In genomic region chr15:102198841-102199240, GRCm38 (mm10) we compare ENCODE assay signal across 23 mouse cellular contexts. TPM values are rescaled to one million over a fixed set of nuclear protein-coding genes. Genes with fewer than 3 reads are reported as not detected.
A peak's percentile ranks its signal among the peaks of the same experiment; 100 is the strongest.
DNase-seq lines count a peak whose midpoint lies in the region; ATAC-seq lines count a peak whose summit lies in the region.
"Had no signal": no experiment of that assay in that cellular context is flagged by ENCODE, and none has a peak within 500 bp of the region (broad histone marks: within the 10 kb centered on the region; RNA-seq: fewer than 3 reads in every experiment).

No protein-coding gene starts in this region.

- no peak overlapping the region for H3K4me3 ChIP-seq in liver, embryonic 12.5 days
- H3K4me3 ChIP-seq in heart, embryonic 10.5 days: no peak overlapping the region
- H3K4me3 ChIP-seq in midbrain, embryonic 11.5 days (ENCODE audit: low read depth, low read length): no peak overlapping the region
- H3K4me3 ChIP-seq: embryonic facial prominence, embryonic 15.5 days; gastrocnemius, adult 2 months; heart, embryonic 15.5 days; limb, embryonic 15.5 days; midbrain, embryonic 12.5 days had no signal

- no peaks in the 10 kb centered on the region for H3K27me3 ChIP-seq in liver, embryonic 12.5 days (replicated peaks)
- no peaks in the 10 kb centered on the region for H3K27me3 ChIP-seq in heart, embryonic 10.5 days (ENCODE audit: insufficient read depth, poor library complexity, severe bottlenecking)
- no peaks in the 10 kb centered on the region for H3K27me3 ChIP-seq in midbrain, embryonic 11.5 days (ENCODE audit: control insufficient read depth, insufficient read depth, low read length)
- H3K27me3 ChIP-seq: embryonic facial prominence, embryonic 15.5 days; heart, embryonic 15.5 days; limb, embryonic 15.5 days; midbrain, embryonic 12.5 days had no signal

- 0 out of 2 replicates have a peak overlapping the region, but pooled peaks have one; percentile 17 for H3K27ac ChIP-seq in liver, embryonic 12.5 days
- H3K27ac ChIP-seq in heart, embryonic 10.5 days: no peak overlapping the region
- H3K27ac ChIP-seq in midbrain, embryonic 11.5 days (ENCODE audit: low read depth, low read length): no peak overlapping the region
- H3K27ac ChIP-seq: embryonic facial prominence, embryonic 15.5 days; gastrocnemius, adult 2 months; heart, embryonic 15.5 days; limb, embryonic 15.5 days; midbrain, embryonic 12.5 days had no signal

- no peaks in the 10 kb centered on the region for H3K36me3 ChIP-seq in liver, embryonic 12.5 days
- no peaks in the 10 kb centered on the region; the same call in 1 of the 2 replicates for H3K36me3 ChIP-seq in heart, embryonic 10.5 days
- H3K36me3 ChIP-seq in midbrain, embryonic 11.5 days (ENCODE audit: control insufficient read depth, insufficient read depth, low read length): no peaks in the 10 kb centered on the region
- H3K36me3 ChIP-seq: heart, embryonic 15.5 days; midbrain, embryonic 12.5 days had no signal

- peaks cover 21% of the 10 kb centered on the region for H3K4me1 ChIP-seq in liver, embryonic 12.5 days
- peaks cover 10% of the 10 kb centered on the region for H3K4me1 ChIP-seq in heart, embryonic 10.5 days
- no peaks in the 10 kb centered on the region for H3K4me1 ChIP-seq in midbrain, embryonic 11.5 days (ENCODE audit: control insufficient read depth, insufficient read depth, low read length)

- 62% methylated on average over 4 of the region's 4 CpGs for WGBS in liver, embryonic 12.5 days (ENCODE audit: insufficient replicate concordance)
- 81% methylated on average over 4 of the region's 4 CpGs for WGBS in heart, embryonic 10.5 days
- 78% methylated on average over 4 of the region's 4 CpGs for WGBS in midbrain, embryonic 11.5 days

- no peak overlapping the region for H3K4me2 ChIP-seq in liver, embryonic 12.5 days
- H3K4me2 ChIP-seq in midbrain, embryonic 11.5 days: no peak overlapping the region
- H3K4me2 ChIP-seq: embryonic facial prominence, embryonic 15.5 days; heart, embryonic 15.5 days; limb, embryonic 15.5 days; midbrain, embryonic 12.5 days had no signal

- no peak for ATAC-seq in liver, embryonic 12.5 days
- ATAC-seq in midbrain, embryonic 11.5 days (ENCODE audit: low FRiP score): no peak
- ATAC-seq: hindbrain, embryonic 16.5 days; intestine, embryonic 16.5 days had no signal

- no peaks in the 10 kb centered on the region for H3K9me3 ChIP-seq in liver, embryonic 12.5 days (replicated peaks)
- H3K9me3 ChIP-seq in heart, embryonic 10.5 days: no peaks in the 10 kb centered on the region
- no peaks in the 10 kb centered on the region for H3K9me3 ChIP-seq in midbrain, embryonic 11.5 days (ENCODE audit: control insufficient read depth, low read length)
- H3K9me3 ChIP-seq: embryonic facial prominence, embryonic 15.5 days; G1E; heart, embryonic 15.5 days; limb, embryonic 15.5 days; midbrain, embryonic 12.5 days had no signal

- H3K9ac ChIP-seq in liver, embryonic 12.5 days: no peak overlapping the region
- no peak overlapping the region for H3K9ac ChIP-seq in midbrain, embryonic 11.5 days (ENCODE audit: low read length)
- H3K9ac ChIP-seq: embryonic facial prominence, embryonic 15.5 days; heart, embryonic 15.5 days; limb, embryonic 15.5 days; midbrain, embryonic 12.5 days had no signal

- peak; percentile 54 for DNase-seq in adrenal gland, postnatal 10 days
- DNase-seq in adrenal gland, postnatal 14 days: no peak
- DNase-seq in Muller cell, postnatal 12 days (ENCODE audit: inconsistent ontology term): peak; percentile 16
- peak; percentile 44 for DNase-seq in lung, postnatal 14 days
- DNase-seq in gastrocnemius, postnatal 10 days: no peak
- no peak for DNase-seq in heart, embryonic 10.5 days (ENCODE audit: low spot score)
- DNase-seq in midbrain, embryonic 11.5 days (ENCODE audit: low spot score, missing footprints): no peak
- DNase-seq: cerebellum, postnatal 10 days; gastrocnemius, adult 2 months; heart, adult 11 months; kidney, postnatal 10 days; retina, postnatal 1 day; right cerebral cortex, postnatal 4 days; thymus, postnatal 36 days had no signal

RNA-seq across cellular contexts. Expression of gene Zfp740, which starts 4.2 kb away (rescaled TPM):
- total RNA-seq in adrenal gland, postnatal 10 days (2021): 10 to 100 TPM; 66.7 to 84.9 TPM
- 58.4 and 83.0 TPM in 2 replicates for total RNA-seq in adrenal gland, postnatal 14 days (2021)
- 31.2 and 32.0 TPM in 2 replicates for polyA plus RNA-seq in liver, embryonic 12.5 days (2016; fragmentation: Nextera tagmentation; extraction: Ambion mirVana)
- 10 to 100 TPM; 42.8 to 52.6 TPM for total RNA-seq in gastrocnemius, postnatal 10 days (2021)
- polyA plus RNA-seq in heart, embryonic 10.5 days (2016; fragmentation: Nextera tagmentation; extraction: Ambion mirVana): 35.7 and 50.1 TPM in 2 replicates
- polyA plus RNA-seq in midbrain, embryonic 11.5 days (2014; fragmentation: Nextera tagmentation; extraction: Ambion mirVana): 58.9 and 61.1 TPM in 2 replicates

RNA-seq across cellular contexts. Expression of gene Csad, which starts 5.7 kb away (rescaled TPM):
- total RNA-seq in adrenal gland, postnatal 10 days (2021): 100 to 1,000 TPM; 155 to 156 TPM
- total RNA-seq in adrenal gland, postnatal 14 days (2021): 115 and 120 TPM in 2 replicates
- 21.9 and 26.6 TPM in 2 replicates for polyA plus RNA-seq in liver, embryonic 12.5 days (2016; fragmentation: Nextera tagmentation; extraction: Ambion mirVana)
- 10 to 100 TPM; 23.9 to 25.5 TPM for total RNA-seq in gastrocnemius, postnatal 10 days (2021)
- 36.1 and 41.0 TPM in 2 replicates for polyA plus RNA-seq in heart, embryonic 10.5 days (2016; fragmentation: Nextera tagmentation; extraction: Ambion mirVana)
- polyA plus RNA-seq in midbrain, embryonic 11.5 days (2014; fragmentation: Nextera tagmentation; extraction: Ambion mirVana): 21.9 and 25.9 TPM in 2 replicates

RNA-seq across cellular contexts. Expression of gene Itgb7, which starts 32.9 kb away (rescaled TPM):
- total RNA-seq in adrenal gland, postnatal 10 days (2021): 1 to 10 TPM; 6.4 to 7.1 TPM
- total RNA-seq in adrenal gland, postnatal 14 days (2021): 3.0 and 18.4 TPM in 2 replicates
- 6.4 and 8.9 TPM in 2 replicates for polyA plus RNA-seq in liver, embryonic 12.5 days (2016; fragmentation: Nextera tagmentation; extraction: Ambion mirVana)
- total RNA-seq in gastrocnemius, postnatal 10 days (2021): 1 to 10 TPM in 1 of 2 experiments, under 1 TPM in 1; 0.59 to 1.3 TPM
- polyA plus RNA-seq in heart, embryonic 10.5 days (2016; fragmentation: Nextera tagmentation; extraction: Ambion mirVana): 0.22 and 1.5 TPM in 2 replicates
- polyA plus RNA-seq in midbrain, embryonic 11.5 days (2014; fragmentation: Nextera tagmentation; extraction: Ambion mirVana): 0.15 and 0.55 TPM in 2 replicates

RNA-seq across cellular contexts. Expression of gene Soat2, which starts 48.5 kb away (rescaled TPM):
- 1 to 10 TPM; 4.9 to 8.1 TPM for total RNA-seq in adrenal gland, postnatal 10 days (2021)
- total RNA-seq in adrenal gland, postnatal 14 days (2021): 0.26 and 4.7 TPM in 2 replicates
- polyA plus RNA-seq in liver, embryonic 12.5 days (2016; fragmentation: Nextera tagmentation; extraction: Ambion mirVana): 28.3 and 29.8 TPM in 2 replicates
- total RNA-seq in gastrocnemius, postnatal 10 days (2021): under 1 TPM; 0.14 to 0.27 TPM
- 2.0 and 7.9 TPM in 2 replicates for polyA plus RNA-seq in heart, embryonic 10.5 days (2016; fragmentation: Nextera tagmentation; extraction: Ambion mirVana)
- polyA plus RNA-seq in midbrain, embryonic 11.5 days (2014; fragmentation: Nextera tagmentation; extraction: Ambion mirVana): not detected in 2 replicates
- polyA plus RNA-seq: forebrain, embryonic 11.5 days; hindbrain, embryonic 16.5 days had no signal

RNA-seq across cellular contexts. Expression of gene Igfbp6, which starts 54.7 kb away (rescaled TPM):
- 10 to 100 TPM; 40.3 to 48.1 TPM for total RNA-seq in adrenal gland, postnatal 10 days (2021)
- total RNA-seq in adrenal gland, postnatal 14 days (2021): 45.7 and 48.0 TPM in 2 replicates
- 0.72 and 1.1 TPM in 2 replicates for polyA plus RNA-seq in liver, embryonic 12.5 days (2016; fragmentation: Nextera tagmentation; extraction: Ambion mirVana)
- total RNA-seq in gastrocnemius, postnatal 10 days (2021): 10 to 100 TPM; 66.0 to 77.5 TPM
- polyA plus RNA-seq in heart, embryonic 10.5 days (2016; fragmentation: Nextera tagmentation; extraction: Ambion mirVana): 0.64 and 0.67 TPM in 2 replicates
- polyA plus RNA-seq in midbrain, embryonic 11.5 days (2014; fragmentation: Nextera tagmentation; extraction: Ambion mirVana): 0.34 and 0.40 TPM in 2 replicates
- polyA plus RNA-seq: forebrain, embryonic 11.5 days had no signal

Comparison
In these comparisons a context has a peak if more than half of its experiments do, and no peak if none do; other contexts are left out.
1. DNase-seq: peak in adrenal gland, postnatal 10 days (single experiment), Muller cell, postnatal 12 days (single experiment) and lung, postnatal 14 days (single experiment); none in adrenal gland, postnatal 14 days (single experiment), gastrocnemius, postnatal 10 days (single experiment), heart, embryonic 10.5 days (single experiment) and midbrain, embryonic 11.5 days (single experiment).